Comparison of ENCODE assay signal across 34 mouse cellular contexts in the genomic region with DNA sequence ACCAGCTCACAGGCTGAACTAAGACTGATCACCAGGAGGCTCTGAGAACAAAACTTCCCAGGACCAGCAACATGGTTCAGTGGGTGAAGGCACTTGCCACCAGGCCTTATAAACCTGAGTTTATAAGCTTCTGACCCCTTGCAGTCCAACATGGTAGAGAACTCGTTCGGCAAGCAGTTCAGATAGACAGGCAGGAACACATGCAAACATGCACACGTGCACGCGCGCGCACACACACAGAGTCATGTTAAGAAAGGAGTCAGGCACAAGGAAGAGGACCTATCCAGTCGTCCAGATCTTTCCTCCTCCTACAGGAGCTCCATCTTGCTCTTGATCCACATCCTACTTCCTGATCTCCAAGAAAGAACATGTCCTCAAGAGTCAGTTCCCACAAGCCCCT.
"Had no signal": no experiment of that assay in that cellular context is flagged by ENCODE, and none has a peak within 500 bp of the region (broad histone marks: within the 10 kb centered on the region; RNA-seq: fewer than 3 reads in every experiment).

No protein-coding gene starts in this region.

- H3K9ac ChIP-seq: heart, embryonic 12.5 days; heart, embryonic 13.5 days; heart, embryonic 15.5 days; hindbrain, embryonic 12.5 days; hindbrain, embryonic 13.5 days; hindbrain, embryonic 14.5 days; hindbrain, embryonic 15.5 days; intestine, embryonic 15.5 days; kidney, embryonic 15.5 days had no signal

- H3K9me3 ChIP-seq: heart, embryonic 12.5 days; heart, embryonic 13.5 days; heart, embryonic 15.5 days; hindbrain, embryonic 10.5 days; hindbrain, embryonic 12.5 days; hindbrain, embryonic 13.5 days; hindbrain, embryonic 15.5 days; intestine, embryonic 15.5 days; kidney, embryonic 15.5 days had no signal

- H3K4me3 ChIP-seq: heart, embryonic 12.5 days; heart, embryonic 13.5 days; heart, embryonic 15.5 days; hindbrain, embryonic 10.5 days; hindbrain, embryonic 12.5 days; hindbrain, embryonic 13.5 days; hindbrain, embryonic 15.5 days; intestine, embryonic 15.5 days; kidney, embryonic 15.5 days; layer of hippocampus, adult 2 months; left cerebral cortex, adult 2 months had no signal

- H3K27ac ChIP-seq: heart, embryonic 13.5 days; heart, embryonic 15.5 days; hindbrain, embryonic 10.5 days; hindbrain, embryonic 12.5 days; hindbrain, embryonic 13.5 days; hindbrain, embryonic 14.5 days; hindbrain, embryonic 15.5 days; hindbrain, postnatal 0 days; intestine, embryonic 15.5 days; kidney, embryonic 15.5 days; kidney, postnatal 0 days; layer of hippocampus, adult 2 months; left cerebral cortex, adult 2 months had no signal

- H3K27me3 ChIP-seq: heart, embryonic 12.5 days; heart, embryonic 13.5 days; heart, embryonic 15.5 days; hindbrain, embryonic 12.5 days; hindbrain, embryonic 13.5 days; hindbrain, embryonic 15.5 days; intestine, embryonic 15.5 days; kidney, embryonic 15.5 days had no signal

- ATAC-seq: hindbrain, embryonic 16.5 days; hindbrain, postnatal 0 days; inflammation-experienced regulatory T-cells, adult 6 months; intestine, embryonic 15.5 days; intestine, embryonic 16.5 days; intestine, postnatal 0 days had no signal

- H3K4me2 ChIP-seq: heart, embryonic 11.5 days; heart, embryonic 12.5 days; heart, embryonic 13.5 days; heart, embryonic 15.5 days; hindbrain, embryonic 12.5 days; hindbrain, embryonic 13.5 days; hindbrain, embryonic 14.5 days; hindbrain, embryonic 15.5 days; intestine, embryonic 15.5 days; kidney, embryonic 15.5 days had no signal

- DNase-seq: heart, postnatal 10 days; heart, postnatal 14 days; heart, postnatal 4 days; kidney, adult 11 months; kidney, adult 18-20 months; kidney, adult 2 months; kidney, adult 8-10 months; kidney, adult 9 months; kidney, postnatal 10 days; kidney, postnatal 14 days; kidney, postnatal 25 days; kidney, postnatal 36 days; kidney, postnatal 4 days; layer of hippocampus, adult 9-11 months; layer of hippocampus, postnatal 36 days had no signal
